Mouse (Mus musculus) heart, postnatal 0 days (tissue): Measurements from ENCODE around the gene Ank. TPM values are rescaled to one million over a fixed set of nuclear protein-coding genes. Genes with fewer than 3 reads are reported as not detected.

Experiments
- ATAC-seq: fragments of 200-750 bp; cut with Nextera tagmentation; 2 replicates; pipeline ENCODE4 v1.8.0; 2017; ENCODE audit warnings: low read depth, moderate number of reproducible peaks, moderate library complexity; ENCODE audit not compliant: insufficient read depth
- DNase-seq: peaks from one replicate; pipeline ENCODE4 v3.0.0-alpha.2; 2016; ENCODE audit warnings: low spot score
- H3K27ac ChIP-seq: fragments of 300-500 bp; sonication (generic); 2 replicates; pipeline ENCODE4 v1.5.1; 2014; ENCODE audit warnings: low read depth, mild to moderate bottlenecking
- H3K27me3 ChIP-seq: fragments of 300-500 bp; sonication (generic); 2 replicates; pipeline ENCODE4 v1.6.1; 2014; ENCODE audit warnings: low read length, mixed read lengths; ENCODE audit not compliant: control insufficient read depth, insufficient read depth
- H3K36me3 ChIP-seq: fragments of 300-500 bp; sonication (generic); replicated peaks from 2 replicates; pipeline ENCODE4 v1.6.1; 2014; ENCODE audit warnings: low read length, mixed read lengths; ENCODE audit not compliant: control insufficient read depth, insufficient read depth
- H3K4me1 ChIP-seq: fragments of 300-500 bp; sonication (generic); 2 replicates; pipeline ENCODE4 v1.6.1; 2014; ENCODE audit warnings: antibody characterized with exemption; ENCODE audit not compliant: control insufficient read depth, insufficient read depth
- H3K4me2 ChIP-seq: fragments of 300-500 bp; sonication (generic); 2 replicates; pipeline ENCODE4 v1.6.1; 2014; ENCODE audit warnings: low read depth, mild to moderate bottlenecking, low read length, moderate library complexity
- H3K4me3 ChIP-seq: fragments of 300-500 bp; sonication (generic); 2 replicates; pipeline ENCODE4 v1.5.1; 2014; ENCODE audit warnings: low read depth, low read length
- H3K9ac ChIP-seq: fragments of 300-500 bp; sonication (generic); replicated peaks from 2 replicates; pipeline ENCODE4 v1.6.1; 2014; ENCODE audit warnings: low read depth, low read length, mixed read lengths
- H3K9me3 ChIP-seq: fragments of 300-500 bp; sonication (generic); replicated peaks from 2 replicates; pipeline ENCODE4 v1.6.1; 2016; ENCODE audit warnings: low read length; ENCODE audit not compliant: control insufficient read depth
- CTCF ChIP-seq: IDR thresholded peaks from 2 replicates; pipeline ENCODE4 v1.5.1; 2016; ENCODE audit warnings: antibody characterized with exemption, control low read depth, low read depth
- EP300 ChIP-seq: IDR thresholded peaks from 2 replicates; pipeline ENCODE4 v1.6.1; 2016; ENCODE audit warnings: antibody characterized with exemption, low read depth
- WGBS: fragments of 180-500 bp; shearing (Covaris S2); extraction: QIAGEN DNeasy Blood & Tissue Kit; methylation state at CpG from one replicate; pipeline ENCODE4 v1.1.7; 2014; 5-methylcytosine and 5-hydroxymethylcytosine counted together
- polyA plus RNA-seq: library from polyadenylated mRNA; unstranded; fragments of >200 nt; fragmentation: Nextera tagmentation; extraction: Ambion mirVana; gene quantifications from 2 replicates; pipeline ENCODE4 v1.2.1, GENCODE M21; 2015
- total RNA-seq: library from RNA; depleted of rRNA; stranded (reverse); fragments of >200 nt; gene quantifications from 2 replicates; pipeline ENCODE4 v1.2.3, GENCODE M21; 2014; ENCODE audit warnings: low replicate concordance

Ank gene
- total and polyA plus RNA-seq, 2 experiments from 2014 or later: 21.2 to 30.6 TPM

DNA sequence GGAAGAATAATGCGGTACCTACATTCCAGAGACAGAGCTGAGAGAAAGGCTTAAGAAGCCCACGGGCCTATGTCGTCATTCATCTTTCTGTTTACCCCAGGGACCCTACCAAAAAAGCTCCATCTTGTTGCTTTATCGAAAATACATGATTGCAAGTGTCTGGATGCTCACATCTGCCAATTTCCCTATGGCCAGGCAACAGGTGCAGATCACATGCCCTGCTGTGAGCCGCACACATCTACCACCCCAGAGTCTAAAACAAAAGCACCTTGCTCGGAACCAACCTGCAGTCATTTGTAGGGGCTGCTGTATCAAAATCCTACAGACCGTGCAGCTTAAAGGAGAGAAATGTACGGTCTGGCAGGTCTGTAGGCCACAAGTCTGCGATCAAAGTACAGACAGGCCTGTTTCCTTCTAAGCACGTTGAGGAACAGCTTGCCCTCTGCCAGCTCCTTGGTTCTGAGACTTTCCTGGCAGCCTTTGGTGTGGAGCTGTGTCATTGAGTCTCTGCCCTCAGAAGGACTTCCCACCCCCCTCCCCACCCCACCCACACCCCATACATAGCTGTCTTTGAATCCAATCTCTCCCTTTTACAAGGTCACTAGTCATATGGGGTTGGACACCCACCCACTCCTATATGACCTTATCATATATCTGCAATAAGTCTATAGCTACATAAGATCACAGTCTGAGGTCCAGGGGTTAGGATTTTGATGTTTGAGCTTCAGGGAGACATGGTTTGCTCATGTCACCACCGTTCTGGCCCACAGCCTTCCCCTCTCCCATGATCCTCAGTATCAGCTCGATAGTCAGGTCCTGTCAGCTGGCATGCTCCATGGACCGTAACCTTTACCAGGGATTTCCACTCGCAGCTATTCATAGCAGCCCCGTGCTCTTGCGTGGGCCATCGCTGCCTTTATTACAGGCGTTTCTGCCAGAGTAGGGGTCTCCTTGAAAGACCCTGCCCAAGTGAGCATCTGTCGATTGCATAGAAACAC is 84.9 kb downstream of the Ank start:
- Histone ChIP-seq H3K27me3 (no peaks in the 10 kb centered on the region), H3K9me3 (no peaks in the 10 kb centered on the region), H3K4me2 (no peak overlapping the region), H3K36me3 (peaks cover 8% of the 10 kb centered on the region; the same call in 1 of the 2 replicates), H3K4me1 (peaks cover 58% of the 10 kb centered on the region), H3K27ac (peak overlapping the region; percentile 72), H3K4me3 (no peak overlapping the region), H3K9ac (no peak overlapping the region)
- WGBS: 65% methylated on average over 19 of the region's 19 CpGs
- TF ChIP-seq EP300 (no peak), CTCF (no peak)
- peak; percentile 64 for ATAC-seq
- peak; percentile 49 for DNase-seq

GRCm38 (mm10) chr15:27552129-27552700 is 85.7 kb downstream of the Ank start:
- no peak for TF ChIP-seq EP300
- Histone ChIP-seq H3K27ac (peak overlapping the region; percentile 72), H3K9me3 (no peaks in the 10 kb centered on the region), H3K4me2 (no peak overlapping the region), H3K27me3 (no peaks in the 10 kb centered on the region), H3K4me3 (no peak overlapping the region), H3K9ac (no peak overlapping the region), H3K4me1 (peaks cover 53% of the 10 kb centered on the region), H3K36me3 (peaks cover 11% of the 10 kb centered on the region; the same call in 1 of the 2 replicates)
- DNase-seq: no peak
- ATAC-seq: peak; percentile 13; the same call in 1 of the 2 replicates
- 54% methylated on average over 10 of the region's 10 CpGs for WGBS

- ATAC-seq (no peak), DNase-seq (no peak)
- Histone ChIP-seq H3K9ac (no peak overlapping the region), H3K36me3 (peaks cover 15% of the 10 kb centered on the region; the same call in 1 of the 2 replicates), H3K27me3 (no peaks in the 10 kb centered on the region), H3K9me3 (no peaks in the 10 kb centered on the region), H3K27ac (no peak overlapping the region), H3K4me3 (no peak overlapping the region), H3K4me2 (no peak overlapping the region), H3K4me1 (peaks cover 41% of the 10 kb centered on the region)
- no peak for TF ChIP-seq EP300
- TF ChIP-seq CTCF: no peak
- 85% methylated on average over 5 of the region's 5 CpGs for WGBS
These were observed 87.1 kb downstream of the Ank start for GRCm38 (mm10) chr15:27553554-27553953.

DNA sequence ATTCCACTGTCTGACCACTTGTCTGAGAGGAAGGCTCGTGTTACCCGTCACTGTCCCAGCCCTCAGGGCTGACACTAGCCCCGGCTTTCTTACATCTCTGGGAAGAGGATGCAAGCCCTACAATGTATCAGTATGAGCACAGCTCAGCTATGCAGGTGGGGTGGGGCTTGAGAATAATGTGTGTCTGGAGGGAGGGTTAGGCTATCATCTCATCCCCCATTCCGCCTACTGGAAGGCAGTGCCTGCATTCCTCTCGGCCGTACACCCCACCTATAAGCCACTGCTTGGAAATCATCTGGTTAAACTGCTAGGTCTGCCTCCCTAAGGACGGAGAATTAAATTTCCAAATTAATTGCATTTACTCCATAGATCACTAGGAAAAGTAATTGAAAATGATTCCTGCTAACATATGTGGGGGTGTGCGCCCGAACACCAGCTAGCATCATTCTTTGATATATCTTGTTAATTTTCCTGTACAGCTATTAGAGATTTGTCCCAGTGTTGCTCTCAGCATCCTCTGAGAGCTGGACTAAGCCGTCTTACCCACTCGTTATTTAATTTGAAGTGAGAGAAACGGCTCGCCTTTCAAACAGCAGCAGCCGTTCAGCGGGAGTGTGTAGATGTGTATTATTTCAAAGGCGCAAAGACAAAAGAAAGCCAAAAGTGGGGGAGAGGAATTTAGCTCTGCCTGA is 92.1 kb downstream of the Ank start:
- Histone ChIP-seq H3K27ac (no peak overlapping the region), H3K4me2 (no peak overlapping the region), H3K36me3 (peaks cover 23% of the 10 kb centered on the region; the same call in 1 of the 2 replicates), H3K9ac (no peak overlapping the region), H3K9me3 (no peaks in the 10 kb centered on the region), H3K27me3 (no peaks in the 10 kb centered on the region), H3K4me1 (no peaks in the 10 kb centered on the region), H3K4me3 (no peak overlapping the region)
- ATAC-seq: no peak
- no peak for DNase-seq
- no peak for TF ChIP-seq EP300
- TF ChIP-seq CTCF: no peak
- 65% methylated on average over 16 of the region's 16 CpGs for whole genome bisulfite sequencing

DNA sequence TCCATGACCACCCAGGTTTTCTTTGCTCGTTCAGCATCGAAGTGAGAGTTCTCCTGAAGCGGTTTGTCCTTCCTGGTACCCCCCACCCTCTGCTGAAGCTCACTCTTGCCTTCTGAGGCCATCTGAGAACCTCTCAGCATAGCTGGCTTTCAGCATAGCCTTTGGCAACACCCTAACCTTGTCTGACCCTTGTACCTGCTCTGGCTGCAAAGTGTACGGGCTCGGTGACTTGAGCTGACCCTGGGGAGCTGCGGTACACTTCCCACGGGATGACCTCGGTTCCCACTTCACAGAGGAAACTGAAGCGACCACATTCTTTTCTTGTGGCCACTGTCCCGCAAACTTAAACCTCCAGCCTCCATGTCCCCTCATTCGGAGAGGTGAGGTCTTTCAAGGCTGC is 93.8 kb downstream of the Ank start:
- Histone ChIP-seq H3K9me3 (no peaks in the 10 kb centered on the region), H3K27me3 (no peaks in the 10 kb centered on the region), H3K36me3 (peaks cover 23% of the 10 kb centered on the region), H3K9ac (no peak overlapping the region), H3K4me2 (no peak overlapping the region), H3K4me3 (no peak overlapping the region), H3K4me1 (no peaks in the 10 kb centered on the region), H3K27ac (no peak overlapping the region)
- DNase-seq (no peak), ATAC-seq (no peak)
- 79% methylated on average over 11 of the region's 11 CpGs for WGBS
- TF ChIP-seq CTCF: no peak
- no peak for TF ChIP-seq EP300
